Mouse (Mus musculus) lung, adult 2 months (tissue): ENCODE measurements around the gene Eif4g3.
A peak's percentile ranks its signal among the peaks of the same experiment; 100 is the strongest.

Source experiments
- CTCF ChIP-seq: fragments of 200-500 bp; IDR thresholded peaks from 2 replicates; pipeline ENCODE4 v1.5.1; 2011; ENCODE audit warnings: mild to moderate bottlenecking, low read length, control low read depth; ENCODE audit not compliant: insufficient read depth
- POLR2A ChIP-seq: fragments of 200-500 bp; IDR thresholded peaks from 2 replicates; pipeline ENCODE4 v1.6.1; 2011; ENCODE audit warnings: low read depth, mild to moderate bottlenecking, control low read depth, low read length, borderline replicate concordance; ENCODE audit errors: extremely low read depth

GRCm38 (mm10) chr4:138119740-138120139 is 126.9 kb downstream of the Eif4g3 start:
- no peak for TF ChIP-seq POLR2A
- peak; percentile 36; the same call in 1 of the 2 replicates for TF ChIP-seq CTCF
